ENCODE assay signal across 22 mouse cellular contexts in the genomic region with DNA sequence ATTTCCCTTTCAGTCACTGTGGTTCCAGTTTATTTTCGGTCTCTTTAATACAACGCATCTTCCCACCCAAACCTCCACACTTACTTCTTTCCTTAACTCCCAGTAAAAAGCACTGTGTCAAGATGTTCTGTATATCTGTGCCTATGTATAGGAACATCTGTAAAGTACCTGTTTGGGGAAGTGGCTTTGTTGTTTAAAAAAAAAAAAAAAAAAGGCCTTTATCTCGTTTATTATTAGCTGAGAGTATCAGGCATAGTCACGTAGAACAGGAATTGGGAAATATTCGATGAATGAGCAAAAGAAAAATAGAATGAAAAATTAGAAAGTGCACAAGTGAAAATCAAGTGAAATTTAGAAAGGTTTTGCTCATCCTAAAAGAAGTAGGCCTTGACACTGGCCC. TPM values are rescaled to one million over a fixed set of nuclear protein-coding genes. Genes with fewer than 3 reads are reported as not detected.
DNase-seq lines count a peak whose midpoint lies in the region; ATAC-seq and TF ChIP-seq lines count a peak whose summit lies in the region.
"Had no signal": no experiment of that assay in that cellular context is flagged by ENCODE, and none has a peak within 500 bp of the region (broad histone marks: within the 10 kb centered on the region; RNA-seq: fewer than 3 reads in every experiment).

No protein-coding gene starts in this region.

- 84% methylated on average over 5 of the region's 5 CpGs for WGBS in heart, embryonic 12.5 days
- 89% methylated on average over 5 of the region's 5 CpGs for WGBS in intestine, postnatal 0 days

- H3K4me2 ChIP-seq in CH12.LX (ENCODE audit: insufficient read depth, low read depth, poor library complexity, severe bottlenecking): no peak overlapping the region
- no peak overlapping the region for H3K4me2 ChIP-seq in heart, embryonic 12.5 days
- H3K4me2 ChIP-seq in intestine, postnatal 0 days (replicated peaks; ENCODE audit: low read depth): no peak overlapping the region

- H3K27me3 ChIP-seq in CH12.LX (replicated peaks): no peaks in the 10 kb centered on the region
- H3K27me3 ChIP-seq in MEL (ENCODE audit: control insufficient read depth in 1 of 2, insufficient read depth in 2 of 2, low read length in 2 of 2): peaks cover under 1 to 1% of the 10 kb centered on the region in 2 experiments; a peak in 3 of 4 replicates
- H3K27me3 ChIP-seq in heart, embryonic 12.5 days (replicated peaks): no peaks in the 10 kb centered on the region
- no peaks in the 10 kb centered on the region for H3K27me3 ChIP-seq in intestine, postnatal 0 days (replicated peaks; ENCODE audit: control insufficient read depth, insufficient read depth, low read length)
- H3K27me3 ChIP-seq: Patski had no signal

- in situ Hi-C loops in CH12.LX (cut with MboI; ENCODE audit: low pct_ligation_motif_present, low pct_unique_long_range_greater_than_20kb, low sequenced_read_pairs): loop anchor here (5.0 kb wide), 3 partner anchors 90 to 420 kb away; no protein-coding TSS in a partner anchor

- no peak for ATAC-seq in heart, embryonic 12.5 days (ENCODE audit: insufficient number of reproducible peaks, low FRiP score)
- ATAC-seq in intestine, postnatal 0 days: no peak
- ATAC-seq: activated CD4-positive, CD25-positive, alpha-beta regulatory T cell, adult 4 months; CD4-positive, CD25-positive, alpha-beta regulatory T cell, adult 4 months; Patski had no signal

- TF ChIP-seq EP300 in CH12.LX (IDR thresholded peaks at IDR 0.05; ENCODE audit: low read length) (no peak), MEL (IDR thresholded peaks at IDR 0.05; ENCODE audit: low read depth in 1 of 2, low read length in 2 of 2) (no peak)

- no peak for TF ChIP-seq CTCF in gastrocnemius, adult 2 months (IDR thresholded peaks at IDR 0.05)
- TF ChIP-seq CTCF in CH12.LX (conservative IDR thresholded peaks at IDR 0.05 in 1 of 2, IDR thresholded peaks at IDR 0.05 in 1 of 2; ENCODE audit: low read depth in 2 of 2, low read length in 2 of 2) (no peak), MEL (IDR thresholded peaks at IDR 0.05 in 2 of 3, conservative IDR thresholded peaks at IDR 0.05 in 1 of 3; ENCODE audit: control insufficient read depth in 1 of 3, insufficient read depth in 1 of 3, low read depth in 2 of 3, low read length in 3 of 3, poor library complexity in 1 of 3, severe bottlenecking in 1 of 3) (no peak)
- TF ChIP-seq CTCF in intestine, postnatal 0 days (IDR thresholded peaks at IDR 0.05; ENCODE audit: low read depth): no peak

- TF ChIP-seq RAD21 in CH12.LX (IDR thresholded peaks at IDR 0.05; ENCODE audit: low read depth, low read length) (no peak), MEL (IDR thresholded peaks at IDR 0.05; ENCODE audit: low read depth, low read length) (no peak)

- H3K79me2 ChIP-seq in CH12.LX (replicated peaks; ENCODE audit: control insufficient read depth, extremely low read depth, insufficient read depth, poor library complexity, severe bottlenecking) (no peaks in the 10 kb centered on the region), MEL (ENCODE audit: control insufficient read depth, insufficient read depth, low read length, poor library complexity) (no peaks in the 10 kb centered on the region)

- no peaks in the 10 kb centered on the region for H3K9me3 ChIP-seq in CH12.LX (replicated peaks; ENCODE audit: low read length)
- no peaks in the 10 kb centered on the region for H3K9me3 ChIP-seq in MEL (replicated peaks; ENCODE audit: insufficient read depth, low read length)
- H3K9me3 ChIP-seq in heart, embryonic 12.5 days (replicated peaks): no peaks in the 10 kb centered on the region
- no peaks in the 10 kb centered on the region for H3K9me3 ChIP-seq in intestine, postnatal 0 days (ENCODE audit: control insufficient read depth)
- H3K9me3 ChIP-seq: G1E had no signal

- DNase-seq in gastrocnemius, adult 2 months: no peak
- no peak for DNase-seq in gastrocnemius, postnatal 36 days
- DNase-seq in CH12.LX (ENCODE audit: extremely low read depth): no peak
- no peak for DNase-seq in MEL (ENCODE audit: low read depth, low spot score)
- DNase-seq: adrenal gland, adult 2 months; adrenal gland, adult 8-10 months; adrenal gland, postnatal 10 days; adrenal gland, postnatal 14 days; adrenal gland, postnatal 25 days; adrenal gland, postnatal 36 days; B cell, adult 2 months; cerebellum, adult 11 months; cerebellum, adult 11-12 months; cerebellum, adult 18-20 months; cerebellum, adult 2 months; cerebellum, adult 8-10 months had no signal

- no peak for TF ChIP-seq POLR2A in CH12.LX (IDR thresholded peaks at IDR 0.05; ENCODE audit: low read depth, low read length)
- TF ChIP-seq POLR2A in MEL (IDR thresholded peaks at IDR 0.05; ENCODE audit: control insufficient read depth in 1 of 2, insufficient read depth in 1 of 2, low read depth in 1 of 2, low read length in 2 of 2, poor library complexity in 1 of 2): no peak

- H3K27ac ChIP-seq in gastrocnemius, adult 2 months: peak overlapping the region; percentile 81
- H3K27ac ChIP-seq in CH12.LX (ENCODE audit: insufficient read depth, low read depth) (no peak overlapping the region), MEL (ENCODE audit: control insufficient read depth, low read depth, low read length) (no peak overlapping the region)
- no peak overlapping the region for H3K27ac ChIP-seq in heart, embryonic 12.5 days (ENCODE audit: poor library complexity, severe bottlenecking)
- H3K27ac ChIP-seq in intestine, postnatal 0 days (ENCODE audit: low read depth, low read length): no peak overlapping the region

- intact Hi-C loops in gastrocnemius, adult 2 months (cut with DNase I): loop anchor here (5.0 kb wide), 2 partner anchors 60 to 225 kb away; partner anchors contain the start of gene Egfr
- intact Hi-C loops in gastrocnemius, postnatal 36 days (cut with DNase I): loop anchor here (2.0 to 5.0 kb wide), 4 partner anchors 55 to 417 kb away; partner anchors contain the start of gene Egfr

- H3K9ac ChIP-seq in CH12.LX (ENCODE audit: insufficient read depth, low read depth) (no peak overlapping the region), MEL (ENCODE audit: control insufficient read depth, low read depth, low read length, poor library complexity, severe bottlenecking) (no peak overlapping the region)
- no peak overlapping the region for H3K9ac ChIP-seq in heart, embryonic 12.5 days
- no peak overlapping the region for H3K9ac ChIP-seq in intestine, postnatal 0 days (ENCODE audit: low read depth, low read length)

- H3K4me1 ChIP-seq in CH12.LX (ENCODE audit: control insufficient read depth in 1 of 2, insufficient read depth in 2 of 2): peaks cover 5 to 63% of the 10 kb centered on the region in 2 experiments; a peak in 2 of 4 replicates
- H3K4me1 ChIP-seq in MEL (ENCODE audit: control insufficient read depth in 1 of 2, insufficient read depth in 2 of 2, low read length in 2 of 2): no peaks in the 10 kb centered on the region; a peak in 1 of 4 replicates
- no peaks in the 10 kb centered on the region for H3K4me1 ChIP-seq in heart, embryonic 12.5 days (replicated peaks)
- H3K4me1 ChIP-seq in intestine, postnatal 0 days (replicated peaks; ENCODE audit: control insufficient read depth, insufficient read depth, low read length): no peaks in the 10 kb centered on the region

- no peaks in the 10 kb centered on the region for H3K36me3 ChIP-seq in CH12.LX (replicated peaks in 1 of 2; ENCODE audit: control insufficient read depth in 1 of 2, insufficient read depth in 1 of 2, low read length in 1 of 2)
- no peaks in the 10 kb centered on the region for H3K36me3 ChIP-seq in MEL (ENCODE audit: control insufficient read depth in 1 of 2, insufficient read depth in 2 of 2, low read length in 2 of 2)
- no peaks in the 10 kb centered on the region for H3K36me3 ChIP-seq in heart, embryonic 12.5 days
- no peaks in the 10 kb centered on the region for H3K36me3 ChIP-seq in intestine, postnatal 0 days (ENCODE audit: control insufficient read depth, insufficient read depth)
- H3K36me3 ChIP-seq: G1E had no signal

- dilution Hi-C loops in CH12.LX (cut with MboI; ENCODE audit: extremely low pct_ligation_motif_present, extremely low pct_unique_long_range_greater_than_20kb, low sequenced_read_pairs): no loop called here

- no peak overlapping the region for H3K4me3 ChIP-seq in gastrocnemius, adult 2 months
- no peak overlapping the region for H3K4me3 ChIP-seq in CH12.LX (replicated peaks in 1 of 3; ENCODE audit: low read depth in 2 of 3, low read length in 2 of 3, poor library complexity in 1 of 3)
- no peak overlapping the region for H3K4me3 ChIP-seq in MEL (ENCODE audit: control insufficient read depth in 1 of 2, insufficient read depth in 1 of 2, low read depth in 2 of 2, low read length in 2 of 2)
- no peak overlapping the region for H3K4me3 ChIP-seq in heart, embryonic 12.5 days
- no peak overlapping the region for H3K4me3 ChIP-seq in intestine, postnatal 0 days (ENCODE audit: low read depth, low read length)

TF ChIP-seq in CH12.LX, 34 proteins besides CTCF, POLR2A, EP300 and RAD21 (continues in another document):
- TF ChIP-seq IRF4 (IDR thresholded peaks at IDR 0.05; ENCODE audit: low read depth, low read length) (no peak), ETS1 (conservative IDR thresholded peaks at IDR 0.05; ENCODE audit: low read depth, low read length) (no peak), MXI1 (IDR thresholded peaks at IDR 0.05; ENCODE audit: low read depth, low read length) (no peak), MEF2A (IDR thresholded peaks at IDR 0.05; ENCODE audit: borderline replicate concordance, low read depth, low read length) (no peak), ZNF384 (IDR thresholded peaks at IDR 0.05; ENCODE audit: low read depth, low read length) (peak; percentile 63), HCFC1 (IDR thresholded peaks at IDR 0.05; ENCODE audit: low read depth, low read length) (no peak)

TF ChIP-seq in MEL, 35 proteins besides CTCF, POLR2A, EP300 and RAD21:
- peak; percentile 91 for TF ChIP-seq ZNF384 (IDR thresholded peaks at IDR 0.05; ENCODE audit: low read depth, low read length)
- TF ChIP-seq BHLHE40 (IDR thresholded peaks at IDR 0.05; ENCODE audit: borderline replicate concordance, low read depth, low read length): no peak

RNA-seq across cellular contexts. Expression of gene Sec61g, which starts 19.5 kb away (rescaled TPM):
- 1 to 10 TPM; 2.3 to 3.5 TPM for total RNA-seq in gastrocnemius, adult 2 months (2021)
- total RNA-seq in gastrocnemius, postnatal 36 days (2021): 1 to 10 TPM; 1.9 to 2.6 TPM
- 64.5 and 84.1 TPM in 2 replicates for total RNA-seq in CH12.LX (2012; rRNA removed)
- total RNA-seq in CH12.LX (2014; rRNA removed): 133 and 139 TPM in 2 replicates
- polyA plus RNA-seq in CH12.LX (2012; ENCODE audit: insufficient read length, low read depth): 21.7 and 45.6 TPM in 2 replicates
- total RNA-seq in MEL (2012; rRNA removed): 56.2 and 61.7 TPM in 2 replicates
- polyA plus RNA-seq in MEL (2012; ENCODE audit: insufficient read depth in 1 of 2, insufficient read length in 2 of 2, low read depth in 1 of 2, low replicate concordance in 2 of 2, missing spikeins in 1 of 2): 10 to 100 TPM in 1 of 2 experiments, not detected in 1; 20.4 TPM
- 27.1 and 31.6 TPM in 2 replicates for polyA plus RNA-seq in heart, embryonic 12.5 days (2016; fragmentation: Nextera tagmentation; extraction: Ambion mirVana)
- 32.7 and 34.8 TPM in 2 replicates for polyA plus RNA-seq in intestine, postnatal 0 days (2015; fragmentation: Nextera tagmentation; extraction: Ambion mirVana)

Comparison
In these comparisons a context has a peak if more than half of its experiments do, and no peak if none do; other contexts are left out.
1. RNA of gene Sec61g, which starts 19.5 kb away (total RNA-seq): 64.5 to 139 TPM in CH12.LX and 56.2 to 61.7 TPM in MEL; 2.3 to 3.5 TPM in gastrocnemius, adult 2 months and 1.9 to 2.6 TPM in gastrocnemius, postnatal 36 days; every median in the first group is over 10 times any median in the second.